Mouse (Mus musculus) ES-Bruce4 (cell line): Measurements from ENCODE around the gene AC129217.1. TPM values are rescaled to one million over a fixed set of nuclear protein-coding genes. Genes with fewer than 3 reads are reported as not detected.

Source experiments
- H3K27ac ChIP-seq: 2 replicates; pipeline ENCODE4 v1.5.1; 2012; ENCODE audit warnings: low read length, inconsistent platforms; ENCODE audit not compliant: insufficient read depth
- H3K27me3 ChIP-seq: 2 replicates; pipeline ENCODE4 v1.6.1; 2012; ENCODE audit warnings: mild to moderate bottlenecking, low read length, inconsistent platforms; ENCODE audit not compliant: control insufficient read depth, poor library complexity, insufficient read depth, severe bottlenecking
- H3K36me3 ChIP-seq: 2 replicates; pipeline ENCODE4 v1.6.1; 2012; ENCODE audit warnings: inconsistent platforms, mild to moderate bottlenecking, low read length, moderate library complexity; ENCODE audit not compliant: control insufficient read depth, poor library complexity, insufficient read depth, severe bottlenecking
- H3K4me1 ChIP-seq: one replicate; pipeline ENCODE4 v1.8.1; 2011; ENCODE audit warnings: low read length; ENCODE audit not compliant: control insufficient read depth, insufficient read depth
- H3K4me3 ChIP-seq: 2 replicates; pipeline ENCODE4 v1.5.1; 2011; ENCODE audit warnings: low read depth, mild to moderate bottlenecking, low read length
- H3K9ac ChIP-seq: 2 replicates; pipeline ENCODE4 v1.6.1; 2012; ENCODE audit warnings: low read depth, mild to moderate bottlenecking, inconsistent platforms; ENCODE audit not compliant: poor library complexity, severe bottlenecking
- H3K9me3 ChIP-seq: replicated peaks from 2 replicates; pipeline ENCODE4 v1.6.1; 2012; ENCODE audit warnings: mild to moderate bottlenecking, low read length, inconsistent platforms; ENCODE audit not compliant: control insufficient read depth, poor library complexity, insufficient read depth, severe bottlenecking
- CTCF ChIP-seq: IDR thresholded peaks from one replicate; pipeline ENCODE4 v1.8.1; 2011; ENCODE audit warnings: low read depth, low read length
- EP300 ChIP-seq: IDR thresholded peaks from 2 replicates; pipeline ENCODE4 v1.6.1; 2011; ENCODE audit warnings: low read depth, low read length; ENCODE audit not compliant: insufficient read depth
- POLR2A ChIP-seq: IDR thresholded peaks from one replicate; pipeline ENCODE4 v1.8.1; 2011; ENCODE audit warnings: low read length; ENCODE audit not compliant: insufficient read depth
- polyA plus RNA-seq: library from polyadenylated mRNA; stranded (reverse); fragments of >200 nt; gene quantifications from 2 replicates; pipeline ENCODE4 v1.2.4, GENCODE M21; 2011; ENCODE audit warnings: low read depth; ENCODE audit not compliant: missing spikeins, insufficient read depth, insufficient read length

The AC129217.1 gene
- polyA plus RNA-seq, 1 experiment, result 87.2 TPM

- H3K4me1 ChIP-seq, result no peaks in the 10 kb centered on the region
- peak; percentile 28; the same call in 1 of the 2 replicates for TF ChIP-seq EP300
- TF ChIP-seq CTCF, result peak; percentile 29
- no peak for TF ChIP-seq POLR2A
- H3K9ac ChIP-seq, result peak within 1 kb of the TSS; percentile 86
- peak within 1 kb of the TSS; percentile 96 for H3K27ac ChIP-seq
- no peaks in the 10 kb centered on the region for H3K9me3 ChIP-seq
- peaks cover 22% of the 10 kb centered on the region for H3K36me3 ChIP-seq
- H3K27me3 ChIP-seq, result no peaks in the 10 kb centered on the region
- peak within 1 kb of the TSS; percentile 82 for H3K4me3 ChIP-seq
Measured at GRCm38 (mm10) chr19:8837251-8837791, 7.7 kb downstream of the AC129217.1 start, which contains the start of gene Bscl2. Bscl2 (plus strand) TSS chr19:8837467.

- Histone ChIP-seq H3K9ac (peak overlapping the region; percentile 86), H3K27me3 (no peaks in the 10 kb centered on the region), H3K27ac (peak overlapping the region; percentile 96), H3K9me3 (no peaks in the 10 kb centered on the region), H3K4me1 (no peaks in the 10 kb centered on the region), H3K36me3 (peaks cover 20% of the 10 kb centered on the region), H3K4me3 (peak overlapping the region; percentile 82)
- TF ChIP-seq EP300 (no peak), POLR2A (no peak), CTCF (no peak)
Measured at GRCm38 (mm10) chr19:8838041-8838730, 8.6 kb downstream of the AC129217.1 start.

GRCm38 (mm10) chr19:8839103-8839907 lies 9.7 kb downstream of the AC129217.1 start, which contains the start of gene Gng3:
Gng3 (minus strand) TSS chr19:8839194.
- H3K27ac ChIP-seq, result peak within 1 kb of the TSS; percentile 96
- H3K36me3 ChIP-seq, result peaks cover 9% of the 10 kb centered on the region; the same call in 1 of the 2 replicates
- H3K27me3 ChIP-seq, result no peaks in the 10 kb centered on the region
- peak within 1 kb of the TSS; percentile 86 for H3K9ac ChIP-seq
- H3K9me3 ChIP-seq, result no peaks in the 10 kb centered on the region
- TF ChIP-seq EP300 (peak; percentile 40; the same call in 1 of the 2 replicates), POLR2A (peak; percentile 36), CTCF (no peak)
- peak within 1 kb of the TSS; percentile 82 for H3K4me3 ChIP-seq
- H3K4me1 ChIP-seq, result no peaks in the 10 kb centered on the region

GRCm38 (mm10) chr19:8839908-8840791 lies 10.6 kb downstream of the AC129217.1 start:
- peak overlapping the region; percentile 86 for H3K9ac ChIP-seq
- H3K4me1 ChIP-seq, result no peaks in the 10 kb centered on the region
- H3K36me3 ChIP-seq, result peaks cover 5% of the 10 kb centered on the region; the same call in 1 of the 2 replicates
- peak overlapping the region; percentile 58 for H3K4me3 ChIP-seq
- H3K27me3 ChIP-seq, result no peaks in the 10 kb centered on the region
- no peaks in the 10 kb centered on the region for H3K9me3 ChIP-seq
- peak; percentile 16 for TF ChIP-seq POLR2A
- no peak for TF ChIP-seq EP300
- TF ChIP-seq CTCF, result no peak
- peak overlapping the region; percentile 82 for H3K27ac ChIP-seq

- peak overlapping the region; percentile 86 for H3K9ac ChIP-seq
- H3K27me3 ChIP-seq, result no peaks in the 10 kb centered on the region
- peaks cover 5% of the 10 kb centered on the region; the same call in 1 of the 2 replicates for H3K36me3 ChIP-seq
- no peaks in the 10 kb centered on the region for H3K4me1 ChIP-seq
- TF ChIP-seq EP300, result no peak
- no peak for TF ChIP-seq CTCF
- TF ChIP-seq POLR2A, result no peak
- no peak overlapping the region for H3K27ac ChIP-seq
- no peaks in the 10 kb centered on the region for H3K9me3 ChIP-seq
- peak overlapping the region; percentile 46 for H3K4me3 ChIP-seq
Measured at GRCm38 (mm10) chr19:8841012-8841411, 11.4 kb downstream of the AC129217.1 start.
